Mouse (Mus musculus) lung, postnatal 0 days (tissue): Measurements from ENCODE around the gene Trim2.

Experiments used
- CTCF ChIP-seq: IDR thresholded peaks from 2 replicates; pipeline ENCODE4 v1.5.1; 2016; ENCODE audit warnings: antibody characterized with exemption, mild to moderate bottlenecking
- EP300 ChIP-seq: IDR thresholded peaks from 2 replicates; pipeline ENCODE4 v1.6.1; 2016; ENCODE audit warnings: antibody characterized with exemption, mild to moderate bottlenecking, control low read depth

DNA sequence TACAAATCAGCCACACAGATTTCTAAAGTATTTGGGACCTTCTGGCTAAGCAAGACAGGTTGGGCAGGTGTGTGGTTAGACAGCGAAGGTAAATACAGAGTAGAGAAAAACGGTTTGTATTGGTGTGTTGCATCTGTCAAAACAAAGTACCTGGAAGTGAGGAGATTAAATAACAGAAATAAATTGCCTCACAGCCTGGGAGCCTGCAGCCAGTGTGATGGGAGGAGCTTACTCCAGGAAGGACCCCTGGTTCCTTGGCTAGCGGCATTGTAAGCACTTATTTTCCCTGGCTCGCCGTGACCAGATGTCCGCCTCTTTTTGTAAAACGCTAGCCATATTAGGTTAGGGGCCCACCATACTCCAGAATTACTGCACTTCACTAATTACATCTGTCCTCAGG lies 45.8 kb downstream of the Trim2 start:
- TF ChIP-seq CTCF (no peak), EP300 (no peak)
